Mouse (Mus musculus) layer of hippocampus, adult 8-10 months (tissue): ENCODE measurements at regions not wholly inside any gene's neighbourhood (a gene's known extent, or its start where the extent isn't known, plus 50 kb on each side); places are given as distances from the start of the nearest gene placed in this dataset.

Source experiments
- DNase-seq, 2 experiments: peaks; one replicate each; pipeline ENCODE4 v3.0.0; 2022; ENCODE audit warnings: low spot score in 2 of 2

DNA sequence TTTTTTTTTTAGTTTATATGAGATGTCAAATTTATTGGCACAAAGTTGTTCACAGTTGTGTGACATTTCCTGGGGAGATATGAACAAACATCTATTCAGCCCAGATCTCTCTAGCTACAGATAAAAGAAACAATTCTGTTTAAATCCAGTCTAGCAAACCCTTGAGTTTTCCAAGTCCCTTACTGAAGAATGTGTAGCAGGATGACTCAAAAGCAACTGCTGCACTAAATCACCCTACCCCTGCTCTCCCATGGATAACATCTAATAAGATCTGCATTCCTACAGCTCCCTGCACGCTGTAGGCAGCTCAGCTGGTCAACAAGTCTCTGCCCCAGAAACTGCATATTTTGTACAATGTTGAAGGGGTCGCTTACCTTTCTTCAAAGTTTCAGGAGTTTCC, 1242.6 kb upstream of the Lrrc6 start:
- no peak for DNase-seq

DNA sequence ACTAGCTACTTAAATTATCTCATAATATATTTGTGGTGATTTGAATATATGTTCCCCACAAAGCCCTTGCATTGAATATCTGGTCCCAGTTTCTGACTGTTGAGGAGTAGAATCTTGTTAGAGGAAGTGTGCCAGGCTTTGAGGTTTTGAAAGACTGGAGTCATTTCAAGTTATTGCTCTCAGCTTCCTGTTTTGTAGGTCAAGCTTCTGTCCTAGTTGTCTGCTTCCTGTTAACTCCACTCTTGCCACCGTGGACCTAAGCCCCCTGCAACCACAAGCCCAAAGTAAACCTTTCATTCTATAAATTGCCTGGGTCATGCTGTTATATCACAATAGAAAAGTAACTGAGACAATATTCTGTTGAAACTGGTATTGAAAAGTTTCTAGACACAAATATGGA, 1232.3 kb upstream of the Lrrc6 start:
- no peak for DNase-seq

DNA sequence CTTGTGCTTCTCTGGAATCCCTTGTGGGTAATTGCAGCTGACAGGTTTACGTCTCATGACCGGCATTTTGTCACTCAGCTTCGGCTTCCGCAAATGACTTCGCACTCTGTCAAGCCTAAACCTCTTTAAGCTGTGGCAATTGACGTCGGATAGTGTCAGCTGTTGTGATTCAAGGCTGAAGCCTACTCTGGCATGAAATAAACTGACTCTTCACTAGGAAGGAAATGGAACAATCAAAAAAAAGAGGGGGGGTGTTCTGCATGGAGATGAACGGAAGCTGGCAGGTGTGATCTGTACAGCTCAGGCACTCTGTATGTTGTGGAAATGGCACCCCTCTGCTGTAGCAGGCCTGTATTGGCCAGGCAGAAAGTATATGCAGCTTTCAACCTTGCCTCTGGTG, 1228.8 kb upstream of the Lrrc6 start:
- DNase-seq = no peak

DNA sequence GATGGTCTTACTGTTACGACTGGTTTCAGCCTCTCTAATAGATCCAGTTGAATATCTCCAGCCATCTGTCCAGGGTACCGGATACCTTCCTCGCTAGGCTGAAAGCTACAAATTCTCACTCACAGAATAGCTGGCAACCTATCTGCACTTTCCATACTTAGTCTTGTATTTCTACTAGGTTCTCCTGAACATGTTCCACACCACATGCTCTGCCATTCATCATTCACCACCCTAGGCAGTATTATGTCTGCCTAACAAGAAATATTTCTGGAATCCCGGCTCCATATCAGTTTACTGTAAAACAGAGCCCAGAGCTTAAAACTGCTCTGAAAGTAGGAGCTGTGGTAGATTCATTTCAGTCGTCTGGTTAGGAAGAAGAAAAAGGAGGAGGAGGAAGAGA, 1224.5 kb upstream of the Lrrc6 start:
- DNase-seq = peak in 1 of 2 experiments; percentile 2

DNA sequence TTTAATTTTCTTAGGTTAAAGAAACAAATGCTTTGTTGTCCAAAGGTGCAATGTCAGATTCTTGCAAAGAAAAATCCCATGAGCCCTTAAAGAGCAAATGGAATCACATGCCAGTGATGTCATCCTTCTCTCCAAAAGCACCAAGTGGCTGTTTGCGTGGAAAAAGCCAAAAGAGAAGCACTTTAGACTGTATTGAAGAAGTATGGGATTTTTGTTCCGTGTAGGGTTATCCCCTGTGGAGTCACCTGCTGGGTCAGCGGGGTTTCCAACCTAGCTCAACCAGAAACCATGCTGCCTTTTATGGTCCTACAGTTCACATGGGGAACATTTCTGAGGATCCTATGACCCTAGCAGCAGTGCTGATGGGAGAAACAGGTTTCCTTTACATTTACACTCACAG, 1213.5 kb upstream of the Lrrc6 start:
- DNase-seq = no peak

DNA sequence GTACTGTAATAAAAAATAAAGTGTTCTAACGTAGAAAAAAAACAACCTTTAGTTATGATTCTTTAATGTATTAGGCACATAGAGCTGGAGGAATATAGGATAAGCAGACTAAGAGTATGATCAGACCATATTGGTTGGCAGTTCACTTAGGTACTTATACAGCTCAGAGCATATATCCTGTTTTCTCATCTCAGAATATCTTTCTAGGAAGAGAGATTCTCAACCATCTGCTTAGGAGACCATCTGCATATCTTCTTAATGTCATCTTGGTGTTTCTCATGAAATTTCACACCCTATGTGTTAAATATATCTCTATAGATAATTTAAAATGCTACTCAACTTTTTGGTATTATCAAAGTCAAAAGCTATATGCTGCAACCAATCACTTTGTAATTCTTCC, 1185.4 kb upstream of the Lrrc6 start:
- DNase-seq = no peak

DNA sequence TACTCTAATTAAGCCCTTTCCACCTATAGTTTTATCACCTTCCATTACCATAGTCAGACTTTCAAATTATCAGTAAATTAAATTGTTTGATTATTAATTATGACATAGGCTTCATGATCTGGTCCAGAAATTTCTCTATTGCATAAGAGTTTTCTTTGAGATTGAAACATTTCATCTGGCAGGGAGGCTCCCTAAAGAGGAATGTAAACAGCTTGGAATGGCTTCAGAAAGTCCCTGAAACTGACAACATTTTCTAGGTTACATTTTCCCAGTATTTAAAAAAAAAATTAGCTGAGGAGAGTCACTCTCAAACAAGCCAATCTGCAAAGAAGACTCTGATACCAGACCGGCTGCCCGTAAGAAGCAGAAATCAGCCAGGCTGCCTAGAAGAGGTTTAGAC, 1172.6 kb upstream of the Lrrc6 start:
- no peak for DNase-seq

DNA sequence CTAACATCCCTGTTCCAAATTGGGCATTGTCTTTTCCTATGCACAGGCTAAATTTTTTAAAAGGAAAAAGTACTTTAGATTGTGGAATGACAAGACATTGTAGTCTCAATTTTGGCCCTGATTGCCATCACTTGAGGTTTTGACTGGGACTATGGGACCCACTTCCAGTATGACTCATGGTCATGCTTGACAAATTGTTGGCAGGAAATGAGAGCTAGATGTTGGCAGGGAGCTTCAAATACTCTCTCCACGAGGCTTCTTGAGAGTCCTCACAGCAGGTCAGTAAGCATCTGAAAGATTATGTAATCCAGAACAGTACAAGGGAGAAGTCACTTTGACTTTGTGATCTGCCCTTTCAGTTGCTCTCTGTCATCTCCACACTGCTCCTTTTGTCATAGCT, 1135.4 kb upstream of the Lrrc6 start:
- DNase-seq = no peak

DNA sequence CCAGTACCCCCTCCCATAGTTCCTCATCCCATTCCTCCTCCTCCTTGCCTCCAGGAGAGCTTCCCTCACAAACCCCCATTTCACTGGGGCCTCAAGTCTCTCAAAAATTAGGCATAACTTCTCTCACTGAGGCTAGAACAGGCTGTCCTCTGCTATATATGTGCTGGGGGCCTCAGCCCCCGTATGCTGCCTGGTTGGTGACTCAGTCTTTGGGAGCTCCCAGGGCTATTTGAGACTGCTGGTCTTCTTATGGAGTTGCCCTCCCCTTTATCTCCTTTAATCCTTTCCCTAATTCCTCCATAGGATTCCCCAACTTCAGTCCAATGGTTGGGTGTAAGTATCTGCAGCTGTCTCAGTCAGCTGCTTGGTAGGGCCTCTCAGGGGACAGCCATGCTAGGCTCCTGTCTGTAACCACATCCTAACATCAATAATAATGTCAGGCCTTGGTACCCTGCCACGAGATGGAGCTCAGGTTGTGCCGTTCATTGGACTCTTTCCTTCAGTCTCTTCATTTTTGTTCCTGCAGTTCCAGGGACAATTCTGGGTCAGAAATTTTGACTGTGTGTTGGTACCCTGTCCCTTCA, 1126.1 kb upstream of the Lrrc6 start:
- DNase-seq = no peak

DNA sequence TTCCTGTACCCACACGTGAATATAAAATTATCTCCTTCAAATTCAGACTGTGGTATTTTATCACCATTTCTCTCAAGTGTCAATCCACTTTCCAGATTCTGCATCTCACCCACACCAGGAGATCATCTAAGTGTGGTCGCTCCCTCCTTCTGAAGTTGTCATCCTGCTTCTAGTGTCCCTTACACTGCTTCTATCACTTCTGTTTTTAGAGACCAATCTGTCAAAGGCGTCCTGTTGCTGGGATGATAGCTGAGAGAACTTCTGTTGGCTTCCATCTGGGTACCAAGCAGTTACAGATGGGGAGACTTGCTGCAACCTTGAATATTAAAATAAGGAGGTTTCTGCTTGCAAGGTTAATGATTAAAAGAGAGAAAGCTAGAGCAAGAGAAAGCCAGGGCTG, 1111.2 kb upstream of the Lrrc6 start:
- peak; percentile 36 to 40 for DNase-seq

DNA sequence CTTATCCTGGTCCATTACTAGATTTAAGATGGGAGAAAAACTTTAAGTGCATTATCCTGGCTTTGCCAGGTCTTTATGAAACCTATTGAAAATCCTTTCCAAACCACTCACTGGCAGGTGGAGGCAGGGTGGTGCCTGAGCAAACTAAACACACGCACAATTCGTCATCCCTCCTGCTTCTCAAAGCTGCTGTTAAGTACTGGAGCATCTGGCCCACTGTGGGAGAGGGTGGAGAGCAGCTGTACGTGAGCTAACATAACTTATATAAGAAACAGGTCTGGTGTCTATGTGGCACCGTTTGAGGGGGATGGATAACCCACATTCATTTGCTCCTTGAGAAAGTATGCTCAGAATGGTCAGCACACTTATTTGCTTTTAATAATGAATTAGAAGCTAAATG, 1097.7 kb upstream of the Lrrc6 start:
- DNase-seq = peak; percentile 7 to 16

DNA sequence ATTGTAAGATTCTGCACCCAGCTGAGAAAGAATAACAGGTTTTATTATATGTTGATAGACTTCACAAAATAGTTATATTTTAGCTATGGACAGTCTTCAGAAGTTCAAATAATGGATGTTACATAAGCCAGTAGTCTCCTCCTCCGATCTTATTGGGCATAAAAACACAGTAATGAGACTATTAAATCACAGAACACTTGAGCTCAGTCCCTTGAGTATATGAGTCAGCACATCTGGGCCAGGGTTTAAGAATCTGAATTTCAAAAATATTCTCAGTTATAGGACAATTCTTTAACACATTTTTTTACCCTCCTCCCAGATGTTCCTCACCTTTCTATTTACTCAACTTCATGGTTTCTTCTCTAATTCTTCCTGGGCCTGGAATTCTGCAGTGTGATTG, 1075.9 kb upstream of the Lrrc6 start:
- DNase-seq = no peak

DNA sequence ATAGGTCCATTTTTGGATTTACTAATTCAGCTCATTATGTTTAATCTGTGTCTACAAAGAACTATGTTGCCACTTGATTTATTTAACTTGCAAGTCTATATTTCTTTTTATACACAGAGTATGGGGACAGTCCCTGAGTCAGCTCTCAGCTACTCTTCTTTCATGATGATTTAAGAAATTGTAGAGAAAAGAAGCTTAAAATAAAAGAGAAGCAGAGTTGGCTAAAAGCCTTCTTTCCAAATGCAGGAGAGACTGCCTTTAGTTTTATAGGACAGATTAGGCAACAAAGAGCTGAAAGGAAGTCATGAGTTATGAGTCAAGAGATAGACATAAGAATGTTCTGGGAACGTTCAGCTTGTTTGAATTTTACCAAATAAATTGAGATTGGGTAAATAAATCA, 1070.9 kb upstream of the Lrrc6 start:
- DNase-seq = no peak

DNA sequence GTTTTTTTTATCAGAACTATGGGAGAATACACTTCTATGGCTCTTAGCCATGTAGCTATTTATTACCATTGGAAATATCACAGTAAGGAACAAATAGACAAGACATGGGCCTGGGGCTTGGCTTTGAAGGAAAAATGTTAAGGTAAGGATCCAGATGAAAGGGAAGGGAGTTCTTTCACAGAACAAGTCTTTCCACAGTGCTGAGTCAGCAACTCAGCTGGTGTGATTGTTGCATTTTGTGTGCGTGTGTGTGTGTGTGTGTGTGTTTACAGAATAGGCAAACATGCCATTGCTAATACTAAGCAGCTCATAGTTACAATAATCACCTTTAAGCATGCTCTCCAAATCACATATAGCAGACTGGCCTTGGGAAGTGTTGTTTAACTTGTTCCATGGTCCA, 1056.6 kb upstream of the Lrrc6 start:
- no peak for DNase-seq

DNA sequence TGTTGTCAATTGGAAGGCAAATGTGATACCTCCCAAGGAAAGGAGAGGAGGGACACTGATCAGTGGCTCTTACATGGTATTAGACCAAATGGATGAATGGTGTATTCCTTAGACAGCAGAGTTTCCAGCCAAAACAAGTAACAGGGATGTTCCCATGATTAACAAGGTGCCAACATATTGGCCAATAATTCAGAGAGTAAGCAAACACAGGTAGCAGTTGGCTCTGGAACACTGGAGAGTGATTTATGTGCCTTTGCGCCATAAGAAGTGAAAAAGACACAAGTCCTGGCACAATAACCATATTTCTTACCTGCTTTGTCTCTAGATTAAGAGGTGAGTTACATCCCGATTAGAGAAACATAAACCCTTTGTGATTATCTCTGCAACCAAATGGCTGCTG, 1051.2 kb upstream of the Lrrc6 start:
- no peak for DNase-seq

DNA sequence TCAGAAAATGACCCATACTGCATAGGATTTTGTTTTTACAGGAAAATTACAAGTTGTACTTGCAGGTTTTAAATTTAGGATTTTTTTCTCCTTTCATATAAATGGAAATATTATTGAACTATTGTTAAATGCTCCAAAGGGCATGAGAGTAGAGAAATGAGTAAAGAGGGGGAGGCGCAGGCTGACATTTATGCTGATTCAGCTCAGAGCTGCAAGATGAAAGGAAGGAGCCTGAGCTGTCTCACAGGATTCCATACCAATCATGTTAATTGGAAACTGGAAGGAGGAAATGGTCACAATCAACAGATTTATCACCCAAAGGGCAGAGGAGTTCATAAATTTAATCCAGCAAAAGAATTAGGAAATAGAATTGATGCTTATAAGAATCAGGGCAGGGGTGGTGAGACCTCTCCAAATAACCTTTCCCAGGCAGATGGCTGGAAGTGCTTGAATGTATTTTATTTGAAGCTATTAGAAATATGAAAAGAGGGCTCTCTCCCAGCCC, 1046.2 kb upstream of the Lrrc6 start:
- DNase-seq = no peak

DNA sequence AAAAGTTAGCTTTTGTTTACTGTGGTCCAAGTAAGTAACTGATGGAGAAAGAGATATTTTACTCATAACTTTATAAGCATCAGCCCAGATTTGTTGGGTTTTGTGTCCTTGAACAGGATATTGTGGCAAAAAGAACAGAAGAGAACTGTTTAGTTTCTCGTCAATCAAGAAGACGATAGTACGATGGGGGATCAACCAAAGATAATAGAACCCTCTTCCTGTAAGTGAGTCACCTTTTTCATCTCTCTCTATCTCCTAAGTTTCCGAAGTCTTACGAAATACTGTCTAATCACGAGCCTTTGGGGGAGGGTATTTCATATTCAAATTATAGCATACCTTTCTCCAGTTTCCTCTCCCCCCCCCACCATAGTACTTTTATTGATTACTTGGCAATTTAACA, 1045.0 kb upstream of the Lrrc6 start:
- no peak for DNase-seq

DNA sequence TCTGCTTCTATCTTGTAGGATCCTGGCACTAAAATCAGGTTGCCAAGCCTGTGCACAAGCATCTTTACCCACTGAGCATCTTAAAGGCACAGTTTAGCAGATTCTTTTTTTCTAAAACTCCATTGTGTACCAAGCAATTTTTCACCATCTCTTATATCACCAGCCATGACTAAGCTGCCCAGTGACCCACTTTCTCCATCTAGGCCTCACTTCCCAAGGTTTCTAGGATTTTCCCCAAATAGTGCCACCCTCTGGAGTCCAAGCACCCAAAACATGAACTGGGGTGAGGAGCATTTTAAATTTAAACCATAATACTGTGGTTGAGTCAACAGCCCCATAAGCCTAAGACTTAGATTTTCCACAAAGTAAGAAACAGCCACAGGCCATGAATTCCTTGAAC, 1013.0 kb upstream of the Lrrc6 start:
- no peak for DNase-seq

DNA sequence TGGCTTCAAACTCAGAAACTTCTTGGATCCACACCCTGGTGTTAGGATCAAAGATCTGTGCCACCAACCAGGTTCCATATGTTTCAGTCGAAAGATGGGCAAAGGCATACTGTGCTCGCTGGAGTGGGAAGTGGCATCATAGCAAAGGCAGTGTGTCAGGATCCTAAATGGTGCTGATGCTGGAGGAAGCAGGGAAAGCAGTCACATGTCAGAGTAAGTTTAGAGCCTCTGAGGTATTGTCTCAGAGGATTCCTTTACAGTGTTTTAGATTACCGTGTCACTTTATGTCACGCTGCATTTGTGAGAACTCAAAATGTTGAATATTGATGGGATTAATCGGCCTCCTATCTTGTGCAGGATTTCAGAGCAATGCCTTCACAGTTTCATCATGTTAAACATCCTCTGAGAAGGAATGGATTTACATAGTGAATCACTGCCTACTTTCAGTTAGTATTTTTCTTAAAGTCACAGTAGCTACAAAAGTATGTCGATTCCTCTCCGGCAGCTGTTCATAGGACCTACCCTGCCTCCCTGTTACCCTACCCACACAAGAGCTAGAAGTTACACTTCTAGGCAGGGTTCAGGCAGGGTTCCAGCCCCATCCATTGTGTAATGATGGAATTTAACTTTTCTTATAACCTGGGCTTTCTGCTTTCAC, 994.4 kb upstream of the Lrrc6 start:
- no peak for DNase-seq

DNA sequence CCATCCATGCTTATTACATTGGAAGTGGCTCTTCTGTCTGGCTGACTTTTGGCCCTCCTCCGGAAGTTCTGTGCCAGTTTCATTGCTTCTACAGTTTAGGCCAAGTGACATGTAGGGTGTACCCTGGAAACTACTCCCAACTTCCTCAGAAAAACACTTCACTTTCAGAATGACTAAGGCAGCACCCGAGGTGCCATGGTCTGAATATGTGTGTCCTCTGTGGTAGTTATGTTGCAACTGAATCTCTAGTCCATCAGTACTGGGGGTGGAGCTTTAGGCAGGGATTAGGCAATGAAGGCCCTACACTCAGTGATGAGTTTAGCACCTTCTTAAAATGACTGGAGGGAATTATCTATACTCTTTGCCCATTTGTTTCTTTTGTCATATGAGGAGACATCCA, 981.0 kb upstream of the Lrrc6 start:
- no peak for DNase-seq

DNA sequence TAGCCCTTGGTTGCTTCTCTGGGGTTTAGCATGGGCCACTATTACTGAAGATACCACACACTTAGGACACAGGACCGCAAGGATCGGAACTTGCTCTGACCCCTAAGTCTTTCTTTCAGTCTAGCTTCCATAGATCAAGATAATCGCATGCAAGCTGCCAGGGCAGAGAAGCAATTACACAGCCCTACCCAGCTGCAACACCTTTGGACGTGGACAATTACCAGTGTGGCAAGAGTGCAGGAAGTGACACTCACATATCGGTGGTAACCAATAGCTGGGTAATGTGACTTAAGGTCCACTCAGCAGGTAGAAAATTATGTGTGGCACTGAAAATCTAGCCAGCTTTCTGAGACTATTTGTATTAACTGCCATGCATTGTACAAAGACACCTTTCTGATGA, 973.6 kb upstream of the Lrrc6 start:
- no peak for DNase-seq

DNA sequence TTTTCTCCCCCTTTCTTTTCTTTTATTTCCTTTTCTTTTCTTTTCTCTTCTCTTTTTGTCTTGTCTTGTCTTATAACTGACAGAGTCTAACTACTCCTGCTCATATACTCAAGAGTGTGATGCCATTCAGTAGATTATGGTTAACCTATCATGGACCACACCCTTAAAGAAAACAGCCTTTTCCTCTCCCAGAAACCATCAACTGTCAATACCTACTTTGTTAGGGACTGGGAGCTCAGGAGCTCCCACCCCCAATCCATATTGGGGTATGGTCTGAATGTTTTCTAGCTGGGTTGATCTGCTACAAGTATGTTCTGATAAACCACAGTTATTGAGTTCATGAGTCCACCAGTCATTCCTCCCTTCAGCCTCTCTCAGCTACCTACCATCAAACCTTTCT, 972.3 kb upstream of the Lrrc6 start:
- DNase-seq = no peak

DNA sequence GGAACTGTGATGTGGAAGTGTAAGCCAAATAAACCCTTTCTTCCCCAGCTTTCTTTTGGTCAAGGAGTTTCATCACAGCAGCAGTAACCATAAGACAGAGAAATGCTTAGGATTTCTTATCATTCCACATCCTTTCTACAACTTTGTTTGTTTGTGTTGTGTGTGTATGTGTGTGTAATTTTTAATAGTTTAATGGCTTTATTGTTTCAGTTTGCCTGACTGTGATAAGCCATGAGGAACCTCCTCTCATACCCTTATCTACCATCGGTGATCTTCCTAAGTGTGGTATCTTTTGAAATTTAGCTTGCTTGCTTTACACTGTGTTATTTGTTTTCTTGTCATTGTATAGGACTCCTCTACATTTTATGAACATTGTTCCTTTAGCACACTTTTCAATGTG, 970.6 kb upstream of the Lrrc6 start:
- DNase-seq = no peak

DNA sequence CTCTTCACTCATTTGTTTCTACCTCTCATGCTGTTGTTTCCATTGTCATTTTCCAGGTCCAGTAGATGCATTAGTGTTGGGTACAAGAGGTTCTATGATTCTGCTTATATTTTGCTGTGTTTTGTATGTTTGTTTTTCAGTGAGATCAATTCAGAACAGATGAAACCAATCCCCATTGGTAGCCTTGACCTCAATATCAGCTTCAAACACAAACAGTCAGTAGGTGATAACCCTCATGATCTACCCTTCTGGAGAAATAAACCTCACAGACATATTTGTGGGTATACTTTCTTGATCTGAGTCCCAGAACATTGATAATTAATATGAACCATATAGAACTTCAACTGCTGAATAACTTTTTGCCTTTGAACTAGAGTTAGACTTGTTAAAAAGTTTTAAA, 969.3 kb upstream of the Lrrc6 start:
- DNase-seq = no peak
